Mouse (Mus musculus): ENCODE measurements around the gene Ric1. TPM values are rescaled to one million over a fixed set of nuclear protein-coding genes. Genes with fewer than 3 reads are reported as not detected.
"Not testable (repeated sequence)": the region's sequence is repeated elsewhere in the genome, so short reads cannot be mapped to it uniquely, and the experiment has no call there.

Gene Ric1
- polyA plus RNA-seq, 1 experiment from 2014 or later = 19.3 TPM

DNA sequence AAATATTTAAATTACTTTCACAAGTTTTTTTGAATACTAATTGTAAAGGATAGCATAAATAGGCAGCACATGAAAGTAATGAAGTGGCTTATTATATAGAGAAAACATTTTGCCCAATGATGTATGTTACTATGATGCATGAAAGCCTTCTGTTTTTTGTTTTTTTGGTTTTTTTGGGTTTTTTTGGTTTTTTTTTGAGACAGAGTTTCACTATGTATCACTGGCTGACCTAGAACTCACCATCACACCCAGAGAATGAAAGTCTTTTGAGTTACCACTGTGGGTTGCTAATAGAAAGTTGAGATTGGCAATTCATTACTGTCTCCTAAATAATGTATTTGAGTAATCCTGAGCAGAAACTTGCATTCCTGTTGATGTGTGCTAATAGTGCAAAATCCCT lies 4.8 kb downstream of the Ric1 start:
- Histone ChIP-seq H3K9ac (ENCODE audit: low read depth, low read length) (no peak overlapping the region), H3K9me3 (ENCODE audit: control insufficient read depth, low read length) (peaks cover 6% of the 10 kb centered on the region; the same call in 1 of the 2 replicates), H3K27ac (ENCODE audit: low read depth, low read length) (no peak overlapping the region), H3K4me1 (ENCODE audit: control insufficient read depth, insufficient read depth, low read length) (peaks cover 10% of the 10 kb centered on the region; the same call in 1 of the 2 replicates), H3K36me3 (ENCODE audit: control insufficient read depth, insufficient read depth, low read length) (no peaks in the 10 kb centered on the region), H3K4me3 (ENCODE audit: low read length) (no peak overlapping the region), H3K4me2 (replicated peaks; ENCODE audit: low read depth, low read length) (no peak overlapping the region), H3K27me3 (ENCODE audit: control insufficient read depth, insufficient read depth, low read length) (no peaks in the 10 kb centered on the region)
- ATAC-seq (ENCODE audit: low FRiP score, low TSS enrichment) = no peak

DNA sequence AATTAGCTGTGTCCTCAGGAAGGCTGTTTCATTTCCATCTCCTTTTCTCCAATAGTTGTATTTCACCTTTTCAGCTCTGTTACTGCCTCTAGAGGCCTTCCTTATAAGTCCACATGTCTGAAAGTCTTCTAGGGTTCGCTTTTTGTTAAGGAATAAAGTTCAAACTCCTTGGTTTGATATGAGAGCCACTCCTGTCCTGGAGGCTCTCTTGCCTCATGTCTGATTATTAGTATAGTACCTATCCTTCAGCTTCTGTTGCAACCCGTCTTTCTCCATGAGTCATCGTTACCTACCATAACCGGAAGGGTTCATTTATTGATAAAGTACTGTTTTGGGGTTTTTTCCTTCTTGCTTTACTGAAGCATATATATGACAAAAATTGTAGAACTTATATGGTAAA lies 5.2 kb downstream of the Ric1 start:
- Histone ChIP-seq H3K36me3 (ENCODE audit: control insufficient read depth, insufficient read depth, low read length) (no peaks in the 10 kb centered on the region), H3K4me3 (ENCODE audit: low read length) (no peak overlapping the region), H3K27me3 (ENCODE audit: control insufficient read depth, insufficient read depth, low read length) (no peaks in the 10 kb centered on the region), H3K27ac (ENCODE audit: low read depth, low read length) (no peak overlapping the region), H3K4me2 (replicated peaks; ENCODE audit: low read depth, low read length) (no peak overlapping the region), H3K4me1 (ENCODE audit: control insufficient read depth, insufficient read depth, low read length) (peaks cover 10% of the 10 kb centered on the region; the same call in 1 of the 2 replicates), H3K9ac (ENCODE audit: low read depth, low read length) (no peak overlapping the region), H3K9me3 (ENCODE audit: control insufficient read depth, low read length) (peaks cover 6% of the 10 kb centered on the region; the same call in 1 of the 2 replicates)
- 96% methylated on average over 4 of the region's 4 CpGs for WGBS
- ATAC-seq (ENCODE audit: low FRiP score, low TSS enrichment) = no peak

DNA sequence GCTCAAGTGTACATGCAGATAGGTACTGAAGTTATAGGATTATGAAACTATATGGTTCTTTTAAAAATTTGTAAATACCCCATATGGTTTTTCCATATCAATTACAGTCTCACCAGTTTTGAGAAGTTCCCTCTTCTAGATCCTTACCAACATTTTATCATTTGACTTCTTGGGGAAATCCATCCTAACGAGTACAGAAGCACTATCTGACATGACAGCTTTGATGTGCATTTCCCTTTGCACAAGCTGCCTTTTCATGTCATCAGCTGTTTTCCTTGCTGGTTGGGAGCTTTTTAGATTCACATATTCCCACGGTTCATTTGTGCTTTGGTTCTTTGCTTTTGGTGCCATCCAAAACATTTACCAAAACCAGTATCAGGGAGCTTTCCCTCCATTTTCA lies 6.5 kb downstream of the Ric1 start:
- H3K9ac ChIP-seq (ENCODE audit: low read depth, low read length) = no peak overlapping the region
- peaks cover 6% of the 10 kb centered on the region; the same call in 1 of the 2 replicates for H3K9me3 ChIP-seq (ENCODE audit: control insufficient read depth, low read length)
- H3K4me3 ChIP-seq (ENCODE audit: low read length) = no peak overlapping the region
- no peak overlapping the region for H3K4me2 ChIP-seq (replicated peaks; ENCODE audit: low read depth, low read length)
- no peaks in the 10 kb centered on the region for H3K27me3 ChIP-seq (ENCODE audit: control insufficient read depth, insufficient read depth, low read length)
- peaks cover 3% of the 10 kb centered on the region; the same call in 1 of the 2 replicates for H3K36me3 ChIP-seq (ENCODE audit: control insufficient read depth, insufficient read depth, low read length)
- peaks cover 10% of the 10 kb centered on the region; the same call in 1 of the 2 replicates for H3K4me1 ChIP-seq (ENCODE audit: control insufficient read depth, insufficient read depth, low read length)
- WGBS = 91% methylated on average over 2 of the region's 2 CpGs
- H3K27ac ChIP-seq (ENCODE audit: low read depth, low read length) = no peak overlapping the region
- no peak for ATAC-seq (ENCODE audit: low FRiP score, low TSS enrichment)

DNA sequence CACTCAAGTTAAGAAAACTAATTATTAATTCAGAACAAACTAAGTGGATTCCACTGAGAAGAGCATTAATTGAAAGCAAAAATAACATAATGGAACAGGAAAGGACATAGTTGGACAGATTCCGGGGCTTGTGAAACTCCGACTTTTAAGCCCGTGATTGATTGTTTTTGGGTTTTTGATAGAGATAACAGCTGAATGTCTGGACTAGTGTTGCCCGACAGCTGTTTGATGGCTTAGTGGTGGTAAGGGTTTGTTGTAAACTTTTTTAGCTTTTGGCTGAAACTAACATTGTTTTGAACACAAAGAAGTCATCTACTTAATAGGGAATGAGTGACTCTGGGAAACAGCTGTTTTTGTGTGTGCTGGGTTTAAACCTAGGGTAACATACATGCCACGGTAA lies 11.9 kb downstream of the Ric1 start:
- Histone ChIP-seq H3K4me1 (ENCODE audit: control insufficient read depth, insufficient read depth, low read length) (no peaks in the 10 kb centered on the region), H3K9ac (ENCODE audit: low read depth, low read length) (no peak overlapping the region), H3K9me3 (ENCODE audit: control insufficient read depth, low read length) (peaks cover 2% of the 10 kb centered on the region; the same call in 1 of the 2 replicates), H3K27me3 (ENCODE audit: control insufficient read depth, insufficient read depth, low read length) (no peaks in the 10 kb centered on the region), H3K4me3 (ENCODE audit: low read length) (no peak overlapping the region), H3K36me3 (ENCODE audit: control insufficient read depth, insufficient read depth, low read length) (peaks cover 10% of the 10 kb centered on the region; the same call in 1 of the 2 replicates), H3K4me2 (replicated peaks; ENCODE audit: low read depth, low read length) (no peak overlapping the region), H3K27ac (ENCODE audit: low read depth, low read length) (no peak overlapping the region)
- 82% methylated on average over 5 of the region's 5 CpGs for WGBS
- no peak for ATAC-seq (ENCODE audit: low FRiP score, low TSS enrichment)

DNA sequence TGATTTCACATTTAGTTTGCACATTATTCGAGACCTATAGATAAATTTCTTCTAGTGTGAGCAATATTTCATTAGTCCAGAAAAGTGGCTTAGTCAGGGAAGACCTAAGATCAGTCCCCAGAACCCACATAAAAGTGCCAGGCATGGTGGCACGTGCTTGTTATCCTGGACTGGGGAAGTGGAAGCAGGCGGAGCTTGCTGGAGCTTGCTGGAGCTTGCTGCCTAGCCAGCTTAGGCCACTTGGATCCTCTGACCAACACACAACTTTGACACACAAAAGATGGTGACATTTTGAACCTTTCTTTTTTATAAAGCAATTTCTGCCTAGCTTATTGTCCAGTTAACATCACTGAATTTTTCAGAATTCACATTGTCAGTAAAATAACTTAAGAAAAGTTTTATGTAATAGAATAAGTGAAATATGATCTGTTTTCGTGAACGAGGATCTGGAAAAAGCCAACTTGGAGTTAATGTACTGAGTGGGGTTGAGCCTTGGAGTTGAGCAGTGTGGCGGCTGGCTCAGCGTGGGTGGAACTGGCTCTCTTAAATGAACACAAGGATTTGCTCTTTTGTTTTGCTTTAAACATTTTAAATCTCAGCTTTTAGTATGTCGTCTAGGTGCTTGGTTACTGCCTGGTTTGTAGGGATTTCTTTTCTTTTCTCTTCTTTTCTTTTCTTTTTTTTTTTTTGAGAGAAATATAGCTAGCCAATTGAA lies 20.3 kb downstream of the Ric1 start:
- no peak for ATAC-seq (ENCODE audit: low FRiP score, low TSS enrichment)
- no peak overlapping the region for H3K4me2 ChIP-seq (replicated peaks; ENCODE audit: low read depth, low read length)
- no peaks in the 10 kb centered on the region for H3K27me3 ChIP-seq (ENCODE audit: control insufficient read depth, insufficient read depth, low read length)
- no peaks in the 10 kb centered on the region for H3K4me1 ChIP-seq (ENCODE audit: control insufficient read depth, insufficient read depth, low read length)
- H3K9me3 ChIP-seq (ENCODE audit: control insufficient read depth, low read length) = no peaks in the 10 kb centered on the region
- no peak overlapping the region for H3K9ac ChIP-seq (ENCODE audit: low read depth, low read length)
- H3K27ac ChIP-seq (ENCODE audit: low read depth, low read length) = no peak overlapping the region; the same call in 1 of the 2 replicates
- no peaks in the 10 kb centered on the region for H3K36me3 ChIP-seq (ENCODE audit: control insufficient read depth, insufficient read depth, low read length)
- 45% methylated on average over 8 of the region's 8 CpGs for WGBS
- H3K4me3 ChIP-seq (ENCODE audit: low read length) = no peak overlapping the region

DNA sequence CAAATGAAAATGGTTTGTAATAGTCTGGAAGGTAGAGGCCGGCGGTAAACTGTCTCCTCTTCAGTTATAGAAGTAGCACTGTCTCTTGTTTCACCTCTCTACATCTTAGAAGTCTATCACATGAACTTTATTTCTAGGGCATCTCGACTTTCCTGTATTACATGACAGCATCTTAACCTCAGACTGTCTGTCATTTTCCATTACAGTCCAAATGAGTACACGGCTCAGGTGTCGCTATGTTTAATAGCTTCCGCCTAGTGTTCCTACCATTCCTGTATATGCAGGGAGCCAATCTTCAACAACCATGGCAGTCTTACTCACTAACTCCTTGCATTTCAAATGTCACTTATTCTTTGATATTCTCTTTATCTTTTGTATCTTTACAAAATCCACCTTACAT lies 21.9 kb downstream of the Ric1 start:
- WGBS = 84% methylated on average over 6 of the region's 6 CpGs
- Histone ChIP-seq H3K4me3 (ENCODE audit: low read length) (no peak overlapping the region), H3K27me3 (ENCODE audit: control insufficient read depth, insufficient read depth, low read length) (no peaks in the 10 kb centered on the region), H3K27ac (ENCODE audit: low read depth, low read length) (no peak overlapping the region), H3K9me3 (ENCODE audit: control insufficient read depth, low read length) (no peaks in the 10 kb centered on the region), H3K4me2 (replicated peaks; ENCODE audit: low read depth, low read length) (no peak overlapping the region), H3K4me1 (ENCODE audit: control insufficient read depth, insufficient read depth, low read length) (no peaks in the 10 kb centered on the region), H3K36me3 (ENCODE audit: control insufficient read depth, insufficient read depth, low read length) (no peaks in the 10 kb centered on the region), H3K9ac (ENCODE audit: low read depth, low read length) (no peak overlapping the region)
- ATAC-seq (ENCODE audit: low FRiP score, low TSS enrichment) = no peak

DNA sequence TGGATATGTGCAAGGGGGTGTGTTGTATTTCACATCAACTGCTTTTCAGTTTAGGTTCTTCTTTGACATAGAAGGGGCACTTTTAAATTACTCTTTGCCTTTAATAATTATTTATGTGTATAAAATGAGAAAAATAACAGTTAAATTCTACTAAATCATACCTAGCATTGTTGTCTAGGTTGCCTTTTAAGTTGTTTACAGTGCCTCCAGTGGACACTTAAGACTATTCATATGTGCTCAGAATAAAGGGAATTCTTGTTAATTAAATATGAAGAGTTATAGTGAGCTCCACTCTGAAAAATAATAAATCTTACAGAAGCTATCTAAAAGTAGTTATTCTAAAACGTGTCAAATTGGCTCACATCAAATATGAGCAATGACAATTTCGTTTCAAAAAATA lies 28.5 kb downstream of the Ric1 start:
- ATAC-seq (ENCODE audit: low FRiP score, low TSS enrichment) = no peak
- no peak overlapping the region for H3K4me3 ChIP-seq (ENCODE audit: low read length)
- WGBS = 85% methylated on average over 2 of the region's 2 CpGs
- no peaks in the 10 kb centered on the region for H3K36me3 ChIP-seq (ENCODE audit: control insufficient read depth, insufficient read depth, low read length)
- no peak overlapping the region for H3K4me2 ChIP-seq (replicated peaks; ENCODE audit: low read depth, low read length)
- no peak overlapping the region for H3K27ac ChIP-seq (ENCODE audit: low read depth, low read length)
- no peaks in the 10 kb centered on the region for H3K9me3 ChIP-seq (ENCODE audit: control insufficient read depth, low read length)
- H3K27me3 ChIP-seq (ENCODE audit: control insufficient read depth, insufficient read depth, low read length) = no peaks in the 10 kb centered on the region
- no peaks in the 10 kb centered on the region for H3K4me1 ChIP-seq (ENCODE audit: control insufficient read depth, insufficient read depth, low read length)
- H3K9ac ChIP-seq (ENCODE audit: low read depth, low read length) = no peak overlapping the region

DNA sequence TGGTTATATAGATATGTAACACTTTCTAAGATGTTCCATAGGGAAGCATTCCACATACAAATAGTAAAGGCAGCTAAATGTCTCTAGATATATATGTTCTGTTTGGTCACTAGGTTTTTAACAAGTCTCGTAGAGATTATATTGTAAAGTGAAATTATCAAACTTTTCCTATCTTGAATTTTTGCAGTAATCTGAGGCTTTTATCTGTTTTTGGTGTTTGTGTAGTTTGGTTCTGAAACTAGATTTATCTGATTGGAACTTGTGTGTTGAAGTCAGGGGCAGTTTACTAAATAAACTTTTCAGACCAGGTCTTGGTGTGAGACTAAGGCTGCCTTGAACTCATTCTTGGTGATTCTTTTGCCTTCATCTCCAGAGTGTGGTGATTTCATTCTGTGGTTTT lies 29.0 kb downstream of the Ric1 start:
- no peaks in the 10 kb centered on the region for H3K9me3 ChIP-seq (ENCODE audit: control insufficient read depth, low read length)
- no peaks in the 10 kb centered on the region for H3K4me1 ChIP-seq (ENCODE audit: control insufficient read depth, insufficient read depth, low read length)
- no peak overlapping the region for H3K4me3 ChIP-seq (ENCODE audit: low read length)
- H3K27ac ChIP-seq (ENCODE audit: low read depth, low read length) = no peak overlapping the region
- no peak overlapping the region for H3K9ac ChIP-seq (ENCODE audit: low read depth, low read length)
- no peak for ATAC-seq (ENCODE audit: low FRiP score, low TSS enrichment)
- 87% methylated on average over 1 of the region's 1 CpGs for WGBS
- H3K36me3 ChIP-seq (ENCODE audit: control insufficient read depth, insufficient read depth, low read length) = no peaks in the 10 kb centered on the region
- no peak overlapping the region for H3K4me2 ChIP-seq (replicated peaks; ENCODE audit: low read depth, low read length)
- H3K27me3 ChIP-seq (ENCODE audit: control insufficient read depth, insufficient read depth, low read length) = no peaks in the 10 kb centered on the region

DNA sequence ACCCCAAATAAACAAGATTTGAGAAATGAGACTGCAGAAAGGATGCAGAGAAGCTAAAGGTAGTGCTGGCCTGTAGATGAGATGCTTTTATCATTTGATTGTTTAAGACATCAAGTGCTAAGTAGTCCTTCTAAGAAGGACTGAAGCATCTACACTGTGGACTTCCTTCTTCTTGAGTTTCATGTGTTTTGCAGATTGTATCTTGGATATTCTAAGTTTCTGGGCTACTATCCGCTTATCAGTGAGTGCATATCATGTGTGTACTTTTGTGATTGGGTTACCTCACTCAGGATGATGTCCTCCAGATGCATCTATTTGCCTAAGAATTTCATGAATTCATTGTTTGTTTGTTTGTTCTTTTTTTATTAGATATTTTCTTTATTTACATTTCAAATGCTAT lies 29.9 kb downstream of the Ric1 start:
- not testable (repeated sequence) for H3K4me1 ChIP-seq (ENCODE audit: control insufficient read depth, insufficient read depth, low read length); H3K9me3 ChIP-seq (ENCODE audit: control insufficient read depth, low read length); H3K27me3 ChIP-seq (ENCODE audit: control insufficient read depth, insufficient read depth, low read length); H3K27ac ChIP-seq (ENCODE audit: low read depth, low read length); ATAC-seq (ENCODE audit: low FRiP score, low TSS enrichment); H3K4me3 ChIP-seq (ENCODE audit: low read length); H3K36me3 ChIP-seq (ENCODE audit: control insufficient read depth, insufficient read depth, low read length); H3K9ac ChIP-seq (ENCODE audit: low read depth, low read length); H3K4me2 ChIP-seq (replicated peaks; ENCODE audit: low read depth, low read length)
- WGBS = 90% methylated on average over 1 of the region's 1 CpGs

Measured in kidney, embryonic 14.5 days (tissue).